Mouse (Mus musculus): ENCODE measurements around the gene Gm20388.

The Gm20388 gene

GRCm38 (mm10) chr8:120867386-120867785 is 956.7 kb downstream of the Gm20388 start:
- intact Hi-C loops (cut with DNase I): no loop called here

GRCm38 (mm10) chr8:120872661-120873060 is 962.0 kb downstream of the Gm20388 start:
- intact Hi-C loops (cut with DNase I): no loop called here

GRCm38 (mm10) chr8:120876010-120876918 is 965.6 kb downstream of the Gm20388 start:
- intact Hi-C loops (cut with DNase I): no loop called here

GRCm38 (mm10) chr8:120877005-120877404 is 966.4 kb downstream of the Gm20388 start:
- intact Hi-C loops (cut with DNase I): no loop called here

GRCm38 (mm10) chr8:120879928-120880327 is 969.3 kb downstream of the Gm20388 start:
- intact Hi-C loops (cut with DNase I): no loop called here

GRCm38 (mm10) chr8:120881634-120882033 is 971.0 kb downstream of the Gm20388 start:
- intact Hi-C loops (cut with DNase I): no loop called here

- intact Hi-C loops (cut with DNase I): no loop called here
These were observed 972.0 kb downstream of the Gm20388 start for GRCm38 (mm10) chr8:120882657-120883056.

- intact Hi-C loops (cut with DNase I): no loop called here
These were observed 972.7 kb downstream of the Gm20388 start for GRCm38 (mm10) chr8:120883369-120883768.

- intact Hi-C loops (cut with DNase I): no loop called here
These were observed 973.2 kb downstream of the Gm20388 start for GRCm38 (mm10) chr8:120883853-120884252.

GRCm38 (mm10) chr8:120884881-120885280 is 974.2 kb downstream of the Gm20388 start:
- intact Hi-C loops (cut with DNase I): no loop called here

- intact Hi-C loops (cut with DNase I): no loop called here
These were observed 976.6 kb downstream of the Gm20388 start for GRCm38 (mm10) chr8:120887254-120887653.

- intact Hi-C loops (cut with DNase I): no loop called here
These were observed 977.4 kb downstream of the Gm20388 start for GRCm38 (mm10) chr8:120888005-120888404.

- intact Hi-C loops (cut with DNase I): no loop called here
These were observed 978.5 kb downstream of the Gm20388 start for GRCm38 (mm10) chr8:120889189-120889588.

GRCm38 (mm10) chr8:120890068-120890467 is 979.4 kb downstream of the Gm20388 start:
- intact Hi-C loops (cut with DNase I): no loop called here

GRCm38 (mm10) chr8:120895009-120895408 is 984.4 kb downstream of the Gm20388 start:
- intact Hi-C loops (cut with DNase I): loop anchor here (5.0 kb wide), 1 partner anchor 197 kb away; no protein-coding TSS in a partner anchor

GRCm38 (mm10) chr8:120895600-120895999 is 985.0 kb downstream of the Gm20388 start:
- intact Hi-C loops (cut with DNase I): loop anchor here (5.0 kb wide), 1 partner anchor 197 kb away; no protein-coding TSS in a partner anchor

GRCm38 (mm10) chr8:120896203-120896602 is 985.6 kb downstream of the Gm20388 start:
- intact Hi-C loops (cut with DNase I): loop anchor here (5.0 kb wide), 1 partner anchor 196 kb away; no protein-coding TSS in a partner anchor

GRCm38 (mm10) chr8:120898008-120898407 is 987.4 kb downstream of the Gm20388 start:
- intact Hi-C loops (cut with DNase I): loop anchor here (5.0 kb wide), 1 partner anchor 194 kb away; no protein-coding TSS in a partner anchor

GRCm38 (mm10) chr8:120898828-120899407 is 988.3 kb downstream of the Gm20388 start:
- intact Hi-C loops (cut with DNase I): loop anchor here (5.0 kb wide), 1 partner anchor 193 kb away; no protein-coding TSS in a partner anchor

- intact Hi-C loops (cut with DNase I): no loop called here
These were observed 991.7 kb downstream of the Gm20388 start for GRCm38 (mm10) chr8:120902346-120902745.

- intact Hi-C loops (cut with DNase I): no loop called here
These were observed 997.0 kb downstream of the Gm20388 start for GRCm38 (mm10) chr8:120907671-120908070.

GRCm38 (mm10) chr8:120910936-120911335 is 1000.3 kb downstream of the Gm20388 start:
- intact Hi-C loops (cut with DNase I): no loop called here

Data from adrenal gland (tissue).